Mouse (Mus musculus): ENCODE data around the gene Jmjd6. TPM values are rescaled to one million over a fixed set of nuclear protein-coding genes. Genes with fewer than 3 reads are reported as not detected.

The Jmjd6 gene
- polyA plus RNA-seq, 1 experiment from 2014 or later: 73.3 TPM

DNA sequence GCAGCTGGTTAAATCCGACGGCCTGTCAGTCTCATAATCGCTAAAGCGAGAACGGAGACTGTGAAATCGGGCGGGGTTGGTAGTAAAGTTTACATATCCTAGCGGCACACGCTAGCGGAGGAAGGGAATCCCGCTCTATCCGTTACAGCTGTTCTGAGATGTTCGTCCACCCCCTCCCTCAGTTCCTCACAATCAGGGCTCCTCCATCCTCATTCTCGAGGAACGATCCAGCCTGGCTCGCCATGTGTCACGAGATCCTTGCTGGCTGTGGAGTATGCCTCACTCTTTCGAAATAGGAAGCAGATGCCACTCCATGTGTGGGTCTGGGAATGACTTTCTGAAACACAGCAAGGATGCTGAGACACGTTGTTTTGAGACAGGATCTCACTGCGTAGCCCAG lies 30.7 kb upstream of the Jmjd6 start:
- Histone ChIP-seq H3K4me2 (ENCODE audit: low read depth, low read length) (no peak overlapping the region), H3K9me3 (replicated peaks; ENCODE audit: control insufficient read depth, low read length) (no peaks in the 10 kb centered on the region), H3K9ac (ENCODE audit: low read length) (no peak overlapping the region), H3K4me3 (ENCODE audit: low read length) (no peak overlapping the region), H3K27ac (ENCODE audit: low read length) (no peak overlapping the region), H3K36me3 (ENCODE audit: control insufficient read depth, insufficient read depth) (peaks cover 32% of the 10 kb centered on the region), H3K27me3 (ENCODE audit: control insufficient read depth, insufficient read depth, low read length) (no peaks in the 10 kb centered on the region), H3K4me1 (ENCODE audit: control insufficient read depth, insufficient read depth, low read length) (no peaks in the 10 kb centered on the region)
- ATAC-seq (replicated peaks; ENCODE audit: extremely low read depth, insufficient read depth, low FRiP score): no peak
- WGBS: 92% methylated on average over 20 of the region's 20 CpGs

DNA sequence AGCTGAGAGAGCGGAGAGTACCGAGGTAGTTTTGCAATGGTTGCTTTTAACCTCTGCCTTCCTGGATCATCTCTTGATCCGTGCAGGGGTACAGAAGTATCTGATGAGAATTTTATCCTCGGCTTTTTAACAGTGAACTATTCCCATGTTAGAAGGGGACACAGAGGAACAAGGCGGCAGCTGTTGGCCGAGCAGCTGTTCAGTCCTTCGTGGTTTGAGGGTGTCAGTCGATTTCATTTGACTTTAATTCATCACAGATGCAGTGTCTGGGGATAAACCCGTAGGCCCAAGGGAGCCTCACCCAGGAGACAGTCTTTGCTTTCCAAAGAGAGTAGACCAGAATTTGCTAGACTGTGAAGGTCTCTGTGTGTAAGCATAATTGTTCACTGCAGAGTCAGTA lies 28.3 kb upstream of the Jmjd6 start:
- no peak for ATAC-seq (replicated peaks; ENCODE audit: extremely low read depth, insufficient read depth, low FRiP score)
- H3K4me2 ChIP-seq (ENCODE audit: low read depth, low read length): no peak overlapping the region

DNA sequence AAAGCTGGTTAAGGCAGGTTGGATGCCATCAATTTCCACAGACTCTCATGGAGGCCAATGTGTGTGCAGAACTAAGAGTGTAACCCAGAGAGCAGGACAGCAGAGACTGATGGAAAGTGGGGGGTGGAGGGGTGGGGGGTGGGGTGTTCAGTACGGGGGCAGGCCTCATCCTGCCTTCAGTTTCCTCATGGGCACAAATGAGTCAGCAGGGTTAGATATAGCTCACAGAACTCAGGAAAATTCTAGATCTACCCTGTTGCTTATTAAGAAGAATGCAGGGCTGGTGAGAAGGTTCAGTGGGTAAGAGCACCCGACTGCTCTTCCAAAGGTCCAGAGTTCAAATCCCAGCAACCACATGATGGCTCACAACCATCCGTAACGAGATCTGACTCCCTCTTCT lies 26.4 kb upstream of the Jmjd6 start:
- H3K27me3 ChIP-seq (ENCODE audit: control insufficient read depth, insufficient read depth, low read length): no peaks in the 10 kb centered on the region
- H3K27ac ChIP-seq (ENCODE audit: low read length): no peak overlapping the region
- peaks cover 42% of the 10 kb centered on the region for H3K36me3 ChIP-seq (ENCODE audit: control insufficient read depth, insufficient read depth)
- 66% methylated on average over 4 of the region's 4 CpGs for WGBS
- peaks cover 12% of the 10 kb centered on the region for H3K4me1 ChIP-seq (ENCODE audit: control insufficient read depth, insufficient read depth, low read length)
- H3K9me3 ChIP-seq (replicated peaks; ENCODE audit: control insufficient read depth, low read length): no peaks in the 10 kb centered on the region
- no peak for ATAC-seq (replicated peaks; ENCODE audit: extremely low read depth, insufficient read depth, low FRiP score)
- H3K4me2 ChIP-seq (ENCODE audit: low read depth, low read length): no peak overlapping the region
- no peak overlapping the region for H3K4me3 ChIP-seq (ENCODE audit: low read length)
- H3K9ac ChIP-seq (ENCODE audit: low read length): no peak overlapping the region

More for the DNA sequence above, 28.3 kb upstream of the Jmjd6 start:
- H3K4me3 ChIP-seq (ENCODE audit: low read length): no peak overlapping the region
- peaks cover 10% of the 10 kb centered on the region for H3K4me1 ChIP-seq (ENCODE audit: control insufficient read depth, insufficient read depth, low read length)
- H3K27ac ChIP-seq (ENCODE audit: low read length): no peak overlapping the region
- H3K36me3 ChIP-seq (ENCODE audit: control insufficient read depth, insufficient read depth): peaks cover 35% of the 10 kb centered on the region
- WGBS: 87% methylated on average over 9 of the region's 9 CpGs
- H3K27me3 ChIP-seq (ENCODE audit: control insufficient read depth, insufficient read depth, low read length): no peaks in the 10 kb centered on the region
- H3K9ac ChIP-seq (ENCODE audit: low read length): no peak overlapping the region
- H3K9me3 ChIP-seq (replicated peaks; ENCODE audit: control insufficient read depth, low read length): no peaks in the 10 kb centered on the region

DNA sequence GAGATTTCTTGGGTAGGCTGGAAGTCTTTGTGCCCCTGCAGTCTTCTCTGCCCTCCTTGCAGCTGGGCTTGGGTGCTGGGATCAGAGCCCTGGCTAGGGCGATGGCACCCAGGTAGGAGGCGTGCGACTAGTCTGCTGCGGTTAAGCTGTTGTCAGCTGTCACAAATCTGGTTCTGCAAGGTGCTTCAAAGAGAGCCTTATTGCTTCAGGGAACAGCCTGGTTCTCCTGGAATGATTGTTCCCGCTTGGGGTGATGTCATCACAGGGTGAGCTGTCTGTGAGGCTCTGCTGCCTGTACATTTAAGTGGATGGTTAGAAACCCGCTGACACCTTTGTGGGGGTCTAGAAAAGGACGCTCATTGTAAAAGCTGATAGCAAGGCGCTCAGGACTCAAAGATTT lies 26.0 kb upstream of the Jmjd6 start:
- no peaks in the 10 kb centered on the region for H3K27me3 ChIP-seq (ENCODE audit: control insufficient read depth, insufficient read depth, low read length)
- H3K4me1 ChIP-seq (ENCODE audit: control insufficient read depth, insufficient read depth, low read length): peaks cover 16% of the 10 kb centered on the region
- no peak overlapping the region for H3K4me2 ChIP-seq (ENCODE audit: low read depth, low read length)
- H3K36me3 ChIP-seq (ENCODE audit: control insufficient read depth, insufficient read depth): peaks cover 38% of the 10 kb centered on the region
- ATAC-seq (replicated peaks; ENCODE audit: extremely low read depth, insufficient read depth, low FRiP score): no peak
- no peak overlapping the region for H3K27ac ChIP-seq (ENCODE audit: low read length)
- H3K4me3 ChIP-seq (ENCODE audit: low read length): no peak overlapping the region
- no peaks in the 10 kb centered on the region for H3K9me3 ChIP-seq (replicated peaks; ENCODE audit: control insufficient read depth, low read length)
- WGBS: 58% methylated on average over 8 of the region's 8 CpGs
- H3K9ac ChIP-seq (ENCODE audit: low read length): no peak overlapping the region

DNA sequence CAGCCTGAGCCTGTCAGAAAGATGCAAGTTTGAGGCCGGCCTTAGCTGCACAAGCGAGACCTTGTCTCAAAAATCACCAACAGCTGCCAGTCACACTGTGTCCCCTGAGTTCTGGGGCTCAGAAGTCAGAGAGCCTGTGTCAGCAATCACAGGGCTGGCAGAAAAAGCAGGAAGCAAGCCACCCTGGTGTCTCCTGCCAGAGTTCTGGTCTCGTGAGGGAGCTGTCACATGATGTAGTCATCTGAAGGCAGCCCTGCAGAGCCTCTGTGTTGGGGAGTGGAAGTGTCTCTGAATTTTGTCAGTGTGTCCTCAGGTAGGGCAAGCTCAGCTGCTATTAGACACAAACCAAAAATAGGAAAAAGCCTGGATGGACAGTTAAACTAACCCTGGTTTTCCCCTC lies 24.9 kb upstream of the Jmjd6 start:
- Histone ChIP-seq H3K9me3 (replicated peaks; ENCODE audit: control insufficient read depth, low read length) (no peaks in the 10 kb centered on the region), H3K4me1 (ENCODE audit: control insufficient read depth, insufficient read depth, low read length) (peaks cover 22% of the 10 kb centered on the region), H3K4me2 (ENCODE audit: low read depth, low read length) (no peak overlapping the region), H3K27me3 (ENCODE audit: control insufficient read depth, insufficient read depth, low read length) (no peaks in the 10 kb centered on the region), H3K9ac (ENCODE audit: low read length) (0 out of 2 replicates have a peak overlapping the region, but pooled peaks have one; percentile 22), H3K27ac (ENCODE audit: low read length) (peak overlapping the region; percentile 68), H3K36me3 (ENCODE audit: control insufficient read depth, insufficient read depth) (peaks cover 32% of the 10 kb centered on the region), H3K4me3 (ENCODE audit: low read length) (no peak overlapping the region)
- peak; percentile 46; the same call in 1 of the 2 replicates for ATAC-seq (replicated peaks; ENCODE audit: extremely low read depth, insufficient read depth, low FRiP score)
- 42% methylated on average over 3 of the region's 3 CpGs for WGBS

DNA sequence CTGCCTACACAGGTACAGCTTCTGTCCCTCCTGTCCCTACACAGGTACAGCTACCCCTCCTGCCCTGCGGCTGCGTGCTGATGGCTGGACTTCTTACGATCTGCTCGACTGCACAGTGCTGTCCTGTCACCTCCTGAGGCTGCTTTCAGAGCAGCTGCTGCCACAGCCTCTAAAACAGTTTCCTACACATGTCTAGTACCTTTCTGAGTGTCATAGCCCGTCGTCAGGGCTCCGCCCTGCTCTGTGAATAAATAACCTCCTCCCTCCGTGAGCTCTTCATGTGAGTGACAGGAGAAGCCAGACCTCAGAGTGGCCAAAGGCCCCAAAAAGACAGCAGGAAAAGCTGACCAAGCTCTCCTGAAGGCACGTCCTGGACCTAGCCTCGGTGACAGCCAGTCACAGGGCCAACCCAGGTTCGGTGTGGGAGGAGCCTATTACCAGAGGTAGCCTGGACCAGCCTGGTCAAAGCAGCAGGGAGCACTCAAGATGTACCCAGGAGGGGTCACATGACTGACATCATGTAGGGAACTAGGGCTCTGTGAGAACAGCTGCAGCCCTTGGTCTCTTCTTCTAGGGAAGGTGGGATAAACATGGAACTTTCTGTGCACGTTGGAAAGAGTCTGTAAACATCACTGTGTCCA lies 22.8 kb upstream of the Jmjd6 start:
- Histone ChIP-seq H3K9ac (ENCODE audit: low read length) (no peak overlapping the region), H3K4me2 (ENCODE audit: low read depth, low read length) (no peak overlapping the region), H3K4me1 (ENCODE audit: control insufficient read depth, insufficient read depth, low read length) (peaks cover 22% of the 10 kb centered on the region), H3K36me3 (ENCODE audit: control insufficient read depth, insufficient read depth) (peaks cover 31% of the 10 kb centered on the region), H3K4me3 (ENCODE audit: low read length) (no peak overlapping the region), H3K27ac (ENCODE audit: low read length) (no peak overlapping the region), H3K9me3 (replicated peaks; ENCODE audit: control insufficient read depth, low read length) (no peaks in the 10 kb centered on the region), H3K27me3 (ENCODE audit: control insufficient read depth, insufficient read depth, low read length) (no peaks in the 10 kb centered on the region)
- no peak for ATAC-seq (replicated peaks; ENCODE audit: extremely low read depth, insufficient read depth, low FRiP score)
- 71% methylated on average over 12 of the region's 12 CpGs for WGBS

DNA sequence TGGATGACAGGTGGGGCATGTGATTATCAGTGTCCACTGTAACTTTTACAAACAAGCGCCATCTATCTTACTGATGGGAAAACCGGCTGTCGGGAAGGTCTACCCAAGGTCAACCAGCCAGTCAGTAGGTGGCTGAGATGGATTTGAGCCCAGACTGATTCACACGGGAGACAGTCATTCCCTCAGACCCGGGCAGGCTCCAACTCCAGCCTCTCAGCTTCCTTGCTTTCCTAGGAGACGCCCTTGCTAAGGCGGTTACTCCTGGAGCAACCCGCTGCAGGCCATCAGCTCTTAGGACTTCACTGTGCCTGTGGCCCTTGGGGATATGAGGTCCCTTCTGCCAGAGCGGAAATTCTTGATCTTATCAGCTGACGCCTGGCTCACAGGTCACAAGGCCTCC lies 21.2 kb upstream of the Jmjd6 start:
- WGBS: 25% methylated on average over 10 of the region's 10 CpGs
- Histone ChIP-seq H3K4me3 (ENCODE audit: low read length) (no peak overlapping the region), H3K27ac (ENCODE audit: low read length) (peak overlapping the region; percentile 85), H3K4me2 (ENCODE audit: low read depth, low read length) (0 out of 2 replicates have a peak overlapping the region, but pooled peaks have one; percentile 1), H3K9ac (ENCODE audit: low read length) (peak overlapping the region; percentile 41), H3K36me3 (ENCODE audit: control insufficient read depth, insufficient read depth) (peaks cover 34% of the 10 kb centered on the region), H3K4me1 (ENCODE audit: control insufficient read depth, insufficient read depth, low read length) (peaks cover 22% of the 10 kb centered on the region), H3K9me3 (replicated peaks; ENCODE audit: control insufficient read depth, low read length) (no peaks in the 10 kb centered on the region), H3K27me3 (ENCODE audit: control insufficient read depth, insufficient read depth, low read length) (no peaks in the 10 kb centered on the region)
- peak; percentile 55 for ATAC-seq (replicated peaks; ENCODE audit: extremely low read depth, insufficient read depth, low FRiP score)

DNA sequence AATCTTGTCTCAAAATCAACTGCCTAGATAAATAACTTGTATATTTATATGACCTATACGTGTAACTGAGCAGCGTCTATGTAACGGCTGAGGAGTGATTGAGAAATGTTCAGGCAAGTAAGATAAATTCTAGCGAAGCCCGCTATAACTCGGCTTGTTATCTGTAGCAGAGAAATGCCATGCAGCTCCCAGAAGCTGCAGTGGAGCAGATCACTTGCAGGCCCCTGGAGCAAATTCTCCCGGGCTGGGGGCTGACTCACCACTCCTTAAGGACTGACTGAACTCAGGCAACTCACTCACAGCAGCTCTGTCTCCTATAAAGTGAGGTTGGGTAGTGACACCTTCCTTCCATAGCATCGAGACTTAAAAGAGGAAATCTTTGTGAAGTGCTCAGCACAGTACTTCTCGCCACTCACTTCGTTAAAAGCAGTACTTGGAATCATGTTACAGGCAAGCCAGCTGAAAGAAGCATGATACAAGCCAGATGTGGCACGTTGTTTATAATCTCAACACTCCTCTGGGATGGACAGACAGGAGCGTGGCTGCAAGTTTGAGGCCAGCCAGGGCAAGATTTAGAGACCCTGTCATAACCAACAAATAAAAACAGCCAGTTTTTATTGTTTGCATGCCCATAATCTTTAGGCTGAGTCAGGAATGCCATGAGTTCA lies 14.1 kb upstream of the Jmjd6 start:
- no peak overlapping the region for H3K27ac ChIP-seq (ENCODE audit: low read length)
- H3K4me3 ChIP-seq (ENCODE audit: low read length): no peak overlapping the region
- H3K27me3 ChIP-seq (ENCODE audit: control insufficient read depth, insufficient read depth, low read length): no peaks in the 10 kb centered on the region
- H3K9me3 ChIP-seq (replicated peaks; ENCODE audit: control insufficient read depth, low read length): no peaks in the 10 kb centered on the region
- H3K4me1 ChIP-seq (ENCODE audit: control insufficient read depth, insufficient read depth, low read length): peaks cover 14% of the 10 kb centered on the region
- H3K9ac ChIP-seq (ENCODE audit: low read length): 0 out of 2 replicates have a peak overlapping the region, but pooled peaks have one; percentile 17
- H3K36me3 ChIP-seq (ENCODE audit: control insufficient read depth, insufficient read depth): peaks cover 21% of the 10 kb centered on the region
- no peak for ATAC-seq (replicated peaks; ENCODE audit: extremely low read depth, insufficient read depth, low FRiP score)
- H3K4me2 ChIP-seq (ENCODE audit: low read depth, low read length): no peak overlapping the region
- 29% methylated on average over 12 of the region's 12 CpGs for WGBS

DNA sequence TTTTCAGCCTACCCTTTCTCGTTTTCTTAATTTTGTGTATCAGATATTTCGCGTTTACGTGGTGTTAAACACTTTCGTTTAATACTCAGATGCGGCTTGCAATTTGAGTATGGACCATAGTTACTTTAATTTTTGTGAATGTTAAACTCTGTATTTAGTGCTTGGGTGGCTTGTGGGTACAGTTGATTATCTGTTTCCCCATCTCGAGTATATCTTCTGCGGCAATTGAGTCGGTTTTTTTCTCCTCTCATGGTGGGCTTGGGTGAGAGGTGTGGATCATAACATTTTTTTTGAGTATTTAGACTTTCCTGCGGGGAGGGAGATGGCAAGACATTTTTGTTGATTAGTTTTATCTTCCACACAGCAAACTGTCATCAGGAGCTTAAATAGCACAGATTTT lies 11.0 kb upstream of the Jmjd6 start:
- ATAC-seq (replicated peaks; ENCODE audit: extremely low read depth, insufficient read depth, low FRiP score): no peak
- 21% methylated on average over 10 of the region's 10 CpGs for WGBS
- Histone ChIP-seq H3K4me3 (ENCODE audit: low read length) (peak overlapping the region; percentile 97), H3K27me3 (ENCODE audit: control insufficient read depth, insufficient read depth, low read length) (no peaks in the 10 kb centered on the region), H3K9ac (ENCODE audit: low read length) (peak overlapping the region; percentile 92), H3K9me3 (replicated peaks; ENCODE audit: control insufficient read depth, low read length) (no peaks in the 10 kb centered on the region), H3K4me2 (ENCODE audit: low read depth, low read length) (peak overlapping the region; percentile 74), H3K36me3 (ENCODE audit: control insufficient read depth, insufficient read depth) (peaks cover 18% of the 10 kb centered on the region), H3K4me1 (ENCODE audit: control insufficient read depth, insufficient read depth, low read length) (peaks cover 21% of the 10 kb centered on the region), H3K27ac (ENCODE audit: low read length) (peak overlapping the region; percentile 97)

All from heart, embryonic 16.5 days (tissue).